Mouse (Mus musculus): ENCODE measurements around the gene 2310033P09Rik.

- TF ChIP-seq ZC3H11A (IDR thresholded peaks at IDR 0.05; ENCODE audit: borderline replicate concordance, low read depth, low read length) (no peak), ZNF384 (IDR thresholded peaks at IDR 0.05; ENCODE audit: low read depth, low read length) (no peak), CHD2 (IDR thresholded peaks at IDR 0.05; ENCODE audit: low read depth, low read length) (no peak), HCFC1 (IDR thresholded peaks at IDR 0.05; ENCODE audit: borderline replicate concordance, insufficient read depth, low read length) (peak; percentile 71)
Observed at GRCm38 (mm10) chr11:59228122-59228953, 20.2 kb downstream of the 2310033P09Rik start, which contains the start of gene Arf1.

Measured in ES-E14 (cell line).